Mouse (Mus musculus) cerebellum, postnatal 25 days (tissue): Measurements from ENCODE around the gene Chad.

Source experiments
- DNase-seq, 2 experiments: peaks; one replicate each; pipeline ENCODE4 v3.0.0; 2021; ENCODE audit warnings: mixed read lengths in 2 of 2

Gene Chad

DNA sequence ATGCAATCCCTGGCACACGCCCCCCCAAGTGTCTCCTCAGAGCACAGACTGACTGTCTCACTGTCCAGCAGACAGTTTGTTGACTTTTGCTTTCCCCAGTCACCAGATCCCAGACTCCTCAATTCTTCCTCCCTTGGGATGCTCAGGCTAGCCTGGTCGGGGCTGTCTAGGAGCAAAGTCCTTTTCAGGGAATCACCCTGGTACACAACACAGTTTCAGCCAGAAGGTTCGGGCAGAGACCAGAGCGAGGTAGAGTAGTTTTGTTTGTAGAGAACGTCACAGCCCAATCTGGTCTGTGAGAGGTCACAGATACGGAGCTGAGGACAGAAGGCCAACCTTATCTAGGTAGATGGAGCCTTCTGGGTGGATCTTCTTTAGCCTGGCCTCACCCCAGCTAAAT lies 1.7 kb downstream of the Chad start:
- no peak for DNase-seq

DNA sequence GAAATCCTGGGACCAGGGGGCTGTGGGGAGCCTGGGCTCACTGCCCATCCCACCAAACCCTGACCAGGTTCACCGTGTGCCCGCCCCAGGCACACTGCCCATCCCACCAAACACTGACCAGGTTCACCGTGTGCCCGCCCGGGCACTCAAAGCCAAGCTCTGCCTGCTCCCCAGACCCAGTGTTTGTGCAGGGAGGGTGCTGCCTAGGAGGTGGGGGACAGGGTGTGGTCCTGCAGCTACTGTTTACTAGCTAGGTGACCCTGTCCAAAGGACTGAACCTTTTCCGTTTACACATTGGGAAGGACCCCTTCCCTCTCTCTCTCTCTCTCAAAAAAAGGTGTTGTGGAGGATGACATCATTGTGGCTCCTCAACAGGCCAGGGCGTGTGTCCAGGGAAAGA lies 2.5 kb downstream of the Chad start:
- DNase-seq: no peak

DNA sequence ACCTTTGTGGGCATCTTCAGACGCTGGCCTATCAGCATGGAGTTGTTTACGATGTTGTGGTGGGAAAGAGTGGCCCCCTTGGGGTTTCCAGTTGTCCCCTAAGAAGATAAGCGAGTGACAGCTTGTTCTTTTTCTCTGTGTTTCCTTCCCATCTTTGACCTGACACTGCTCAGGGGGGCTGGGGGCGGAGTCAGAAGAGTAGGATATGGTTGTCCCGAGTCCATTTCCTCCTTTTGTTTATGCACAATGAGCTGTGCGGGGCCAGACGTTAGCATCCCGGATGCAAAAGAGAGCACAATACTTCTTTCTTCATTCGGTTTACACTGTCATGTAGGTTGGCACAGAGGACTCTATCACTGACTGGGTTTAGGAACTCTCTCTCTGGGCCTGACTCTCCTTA lies 5.8 kb downstream of the Chad start:
- DNase-seq: no peak

DNA sequence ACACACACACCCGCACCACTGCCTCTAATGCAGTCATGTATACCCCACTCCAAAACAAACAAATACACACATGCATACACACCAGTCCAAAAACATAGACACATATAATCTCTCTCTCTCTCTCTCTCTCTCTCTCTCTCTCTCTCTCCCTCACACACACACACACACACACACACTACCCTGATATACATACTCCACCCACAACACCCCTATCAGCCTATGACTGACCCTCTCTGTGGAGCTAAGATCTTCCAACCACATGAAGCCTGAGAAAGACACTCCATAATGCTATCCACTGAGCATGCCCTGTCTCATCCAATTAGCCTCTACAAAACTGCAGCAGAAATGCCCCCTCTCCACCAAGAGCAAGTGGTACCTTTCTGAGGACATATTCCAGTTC lies 7.0 kb downstream of the Chad start:
- no peak for DNase-seq

DNA sequence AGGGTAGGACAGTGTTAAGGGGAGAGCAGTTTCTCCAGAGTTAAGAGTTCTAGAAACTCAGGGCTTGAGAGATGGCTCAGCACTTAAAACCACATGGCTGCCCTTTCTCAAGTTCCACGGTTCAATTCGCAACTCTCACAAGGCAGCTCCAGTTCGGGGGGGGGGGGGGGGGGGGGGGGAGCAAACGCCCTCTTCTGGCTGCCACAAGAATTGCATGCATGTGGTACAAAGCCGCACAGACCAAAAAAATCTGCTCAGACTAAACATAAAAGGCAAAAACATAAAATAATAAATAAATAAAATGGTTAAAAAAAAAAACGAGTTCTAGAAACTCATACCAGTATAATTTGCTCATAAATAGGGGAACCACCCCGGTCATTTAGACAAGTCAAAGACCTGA lies 9.7 kb downstream of the Chad start:
- DNase-seq: no peak

DNA sequence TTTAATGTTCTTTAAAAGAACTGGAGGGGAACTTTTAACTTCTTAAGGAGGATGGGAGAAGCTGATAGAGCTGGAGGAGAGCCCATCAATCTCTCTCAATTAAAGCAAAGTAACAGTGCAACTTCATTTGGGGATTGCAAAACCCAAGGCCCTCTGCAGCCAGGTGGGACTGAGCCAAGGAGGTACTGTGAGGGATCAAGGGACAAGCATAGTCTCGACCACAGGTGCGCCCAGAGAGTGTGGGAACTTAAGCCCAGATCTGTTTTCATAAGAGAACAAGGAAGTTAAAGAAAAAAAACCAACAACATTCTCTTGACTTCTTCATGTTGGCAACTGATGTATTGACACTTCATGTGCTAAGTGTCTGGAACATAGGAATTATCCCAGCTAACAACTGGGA lies 10.2 kb downstream of the Chad start:
- no peak for DNase-seq

DNA sequence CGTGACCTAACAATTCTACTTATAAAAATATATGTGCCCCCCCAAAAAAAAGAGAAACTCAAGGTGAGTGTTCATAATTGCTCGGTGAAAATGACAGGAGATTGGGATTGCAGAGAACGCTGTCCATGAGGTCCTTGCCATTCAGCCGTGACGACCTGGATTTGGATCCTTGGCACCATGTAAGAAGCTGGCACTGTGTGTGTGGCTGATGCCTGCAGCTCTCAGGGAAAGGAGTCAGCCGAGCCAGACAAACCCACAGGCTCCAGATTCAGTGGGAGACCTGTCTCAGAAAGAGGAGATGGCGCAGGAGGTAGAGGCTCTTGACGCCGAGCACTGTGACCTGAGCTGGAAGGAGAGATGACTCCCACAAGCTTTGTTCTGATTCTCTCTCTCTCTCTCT lies 11.5 kb downstream of the Chad start:
- DNase-seq: peak; percentile 53 to 70

DNA sequence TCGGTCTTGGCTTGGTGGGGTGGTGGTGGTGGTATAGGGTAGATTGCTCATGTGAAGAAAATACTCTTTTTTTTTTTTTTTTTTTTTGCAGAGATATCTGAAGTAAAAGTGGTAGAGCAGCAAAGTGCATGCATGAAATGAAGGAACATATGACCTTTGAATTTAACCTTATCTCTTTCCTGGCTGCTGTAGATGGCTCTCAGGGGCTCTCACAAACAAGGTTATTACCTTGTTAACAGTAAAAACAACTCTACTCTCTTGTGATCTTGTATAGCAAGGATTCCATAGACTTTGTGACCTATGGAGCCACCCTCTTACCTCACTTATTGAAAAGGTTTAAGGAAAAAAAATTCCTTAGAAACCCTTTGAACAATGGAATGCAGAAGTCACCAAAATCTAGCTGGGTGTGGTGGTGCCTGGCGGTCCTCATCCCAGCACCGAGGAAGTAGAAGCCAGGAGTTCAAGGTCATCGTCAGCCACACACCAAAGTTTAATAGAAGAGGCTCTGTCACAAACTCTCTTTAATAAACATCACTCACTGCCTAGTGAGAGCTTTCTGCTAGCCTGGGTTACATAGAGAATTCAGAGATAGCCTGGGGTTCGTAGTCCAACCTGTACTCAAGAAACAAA lies 15.4 kb downstream of the Chad start:
- DNase-seq: no peak

DNA sequence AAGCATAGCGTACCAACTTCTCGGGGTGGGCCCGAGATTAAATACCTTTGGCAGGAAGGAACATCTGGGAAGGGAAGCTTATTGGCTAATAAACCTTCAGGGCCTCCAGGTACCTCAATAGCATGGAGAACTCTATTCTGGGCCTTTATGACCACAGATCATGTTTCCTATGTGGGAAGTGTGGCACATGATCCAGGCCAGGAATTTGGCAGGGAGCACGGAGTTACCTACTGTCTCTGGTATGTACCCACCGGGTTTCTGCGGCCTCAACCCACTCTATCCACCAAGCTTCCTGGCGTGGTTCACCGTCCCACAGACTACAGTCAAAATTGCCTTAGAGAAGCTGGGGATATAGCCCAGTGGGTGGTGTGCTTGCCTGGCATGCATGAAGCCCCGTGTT lies 20.2 kb downstream of the Chad start:
- no peak for DNase-seq

DNA sequence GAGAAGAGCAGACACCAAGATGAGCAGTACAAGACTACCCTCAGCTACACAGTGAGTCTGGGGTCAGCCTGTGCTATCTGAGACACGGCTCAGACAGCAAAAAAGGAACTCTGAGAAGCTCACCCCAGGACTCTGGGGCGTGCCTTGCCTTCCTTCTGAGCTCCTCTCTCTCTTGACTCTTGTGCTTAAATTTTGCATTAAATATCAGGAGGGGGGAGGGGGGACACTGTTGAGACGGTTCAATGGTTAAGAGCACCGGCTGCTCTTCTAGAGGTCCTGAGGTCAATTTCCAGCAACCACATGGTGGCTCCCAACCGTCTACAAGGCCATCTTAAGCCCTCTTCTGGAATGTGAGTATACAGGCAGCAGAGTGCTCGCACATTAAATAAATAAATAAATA lies 22.7 kb downstream of the Chad start:
- DNase-seq: no peak

DNA sequence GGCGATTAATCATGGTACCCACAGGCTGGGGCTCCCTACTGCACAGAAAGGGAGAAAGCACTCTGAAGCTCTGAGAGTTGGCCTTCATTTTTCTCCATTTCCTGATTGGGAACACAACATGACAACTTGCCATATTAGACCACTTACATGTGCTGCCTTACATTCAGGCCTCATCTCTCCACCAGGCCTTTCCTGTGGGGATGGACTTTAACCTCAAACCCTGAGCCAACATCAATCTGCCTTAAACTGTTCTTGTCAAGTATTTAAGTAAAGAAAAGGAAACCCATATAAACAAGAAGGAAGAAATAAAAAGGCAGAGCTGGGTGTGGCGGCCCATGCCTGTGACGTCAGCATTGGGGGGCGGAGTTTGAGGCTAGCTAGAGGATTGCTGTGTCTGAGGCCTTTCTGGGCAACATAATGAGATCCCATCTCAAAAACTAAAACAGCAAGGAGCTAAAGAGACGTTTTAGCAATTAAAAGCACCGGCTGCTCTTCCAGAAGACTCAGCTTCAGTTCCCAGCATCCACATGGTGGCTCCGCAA lies 31.5 kb downstream of the Chad start:
- DNase-seq: no peak

DNA sequence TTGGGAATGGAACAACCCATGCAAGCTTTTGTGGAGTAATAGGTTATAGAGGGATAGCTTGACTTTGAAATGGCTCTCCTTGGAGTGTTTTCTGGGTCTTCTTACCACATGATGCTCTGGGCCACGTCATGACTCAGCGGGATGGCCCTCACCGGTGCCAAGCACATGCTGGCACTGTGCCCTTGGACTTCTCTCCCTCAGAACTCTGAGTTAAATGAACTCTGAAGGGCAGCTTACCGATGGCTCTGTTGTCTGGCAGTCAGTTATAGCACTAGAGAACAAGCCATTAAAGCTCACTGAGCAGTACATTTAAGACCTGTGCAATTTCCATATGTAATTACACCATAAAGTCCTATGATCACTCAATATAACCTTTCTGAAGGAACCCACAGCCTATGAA lies 32.5 kb downstream of the Chad start:
- peak in 1 of 2 experiments; percentile 22 for DNase-seq

DNA sequence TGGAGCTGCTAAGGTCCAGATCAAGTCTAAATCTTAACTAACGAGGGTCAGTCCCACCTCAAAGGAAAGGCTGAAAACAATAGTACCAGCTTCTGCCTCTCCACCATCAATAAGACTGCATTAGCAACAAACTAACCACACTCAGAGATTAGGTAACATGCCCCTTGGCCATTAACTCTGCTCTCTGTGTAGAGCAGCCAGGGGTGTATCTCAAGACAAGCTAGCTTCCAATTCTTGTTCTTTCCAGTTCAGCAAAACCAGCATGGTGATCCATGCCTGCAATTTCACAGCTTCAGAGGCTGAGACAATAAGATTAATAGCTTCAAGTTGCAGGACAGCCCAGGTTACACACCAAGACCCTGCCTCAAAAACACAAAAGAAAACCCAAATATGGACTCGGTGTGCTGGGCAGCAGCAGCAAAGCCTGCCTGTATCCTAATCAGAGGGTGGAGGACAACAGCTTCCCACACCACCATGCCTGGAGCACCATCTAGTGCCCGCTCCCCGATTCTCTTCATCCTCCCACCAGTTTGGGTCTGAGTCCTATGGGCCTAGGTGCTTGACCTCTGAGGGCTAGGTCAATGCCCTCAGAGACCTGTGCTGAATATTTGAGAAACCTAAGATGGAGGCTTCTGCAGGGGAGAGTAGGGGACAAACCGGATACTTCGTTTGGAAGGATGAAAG lies 33.7 kb downstream of the Chad start:
- DNase-seq: no peak

DNA sequence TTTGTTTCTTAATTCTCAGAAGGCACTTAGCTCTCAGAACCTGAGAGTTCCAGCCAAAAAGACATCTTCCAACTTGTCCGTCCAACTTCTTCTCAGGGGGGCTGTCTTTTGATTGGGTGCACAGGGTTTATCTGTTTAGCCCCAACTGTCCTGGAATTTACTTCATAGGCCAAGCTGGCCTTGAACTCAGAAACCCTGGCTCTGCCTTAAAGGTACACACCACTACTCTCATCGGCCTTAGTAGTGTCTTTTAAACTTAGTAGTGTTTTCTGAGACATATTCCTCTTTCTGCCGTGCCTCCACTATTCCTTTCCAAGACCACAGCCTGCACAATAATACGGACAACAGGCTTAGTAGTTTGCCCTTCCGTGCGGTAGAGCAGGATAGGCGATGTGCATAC lies 35.6 kb downstream of the Chad start:
- no peak for DNase-seq

DNA sequence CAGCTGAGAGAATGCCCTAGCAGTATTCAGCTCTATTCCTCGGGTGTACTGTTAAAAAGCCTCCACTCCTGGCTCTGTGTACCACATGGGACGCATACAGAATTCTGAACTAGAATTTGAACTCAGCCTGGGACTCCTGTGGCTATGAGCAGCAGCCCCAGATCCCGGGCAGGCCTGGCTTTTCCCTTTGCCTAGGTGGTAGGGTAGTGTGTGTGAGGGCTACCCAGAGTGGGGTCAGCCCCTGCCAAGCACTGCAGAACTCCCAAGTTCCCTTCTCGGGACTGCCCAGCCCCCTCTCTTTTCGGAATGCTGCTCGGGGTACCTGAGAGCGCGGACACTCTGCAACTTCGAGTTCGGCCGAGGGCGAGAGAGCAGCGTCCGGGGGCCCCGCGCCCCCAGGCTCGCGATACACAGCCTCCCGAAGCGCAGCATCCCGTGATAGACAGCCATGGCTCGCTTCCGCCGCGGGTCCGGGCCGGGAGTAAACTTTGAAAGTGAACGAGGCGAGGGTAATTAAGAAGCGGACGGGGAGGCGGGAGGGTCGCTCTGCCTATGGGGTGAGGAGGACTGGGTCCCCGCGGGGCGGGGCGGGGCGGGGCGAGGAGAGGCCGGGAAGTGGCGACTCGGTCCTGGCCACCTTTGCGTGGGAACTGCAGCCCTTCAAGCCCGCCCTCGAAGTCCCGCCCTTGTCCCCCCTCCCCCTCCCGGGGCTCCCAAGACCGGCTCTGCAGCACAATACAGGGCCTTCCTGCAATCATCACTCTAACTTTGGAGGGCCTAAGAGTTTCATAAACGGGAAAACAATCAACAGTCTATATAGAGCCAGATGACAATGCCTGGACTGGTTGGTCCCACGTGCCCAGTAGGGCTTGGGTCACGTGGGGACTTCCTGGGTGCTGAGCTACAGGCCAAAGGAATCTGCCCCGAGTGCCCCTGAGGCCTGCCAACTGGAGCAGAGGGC lies 36.8 kb downstream of the Chad start, which contains the start of gene Acsf2:
Gene Acsf2 (minus strand): TSS at position 551 of the 961 bp plus-strand sequence.
- DNase-seq: peak; percentile 28 to 56

DNA sequence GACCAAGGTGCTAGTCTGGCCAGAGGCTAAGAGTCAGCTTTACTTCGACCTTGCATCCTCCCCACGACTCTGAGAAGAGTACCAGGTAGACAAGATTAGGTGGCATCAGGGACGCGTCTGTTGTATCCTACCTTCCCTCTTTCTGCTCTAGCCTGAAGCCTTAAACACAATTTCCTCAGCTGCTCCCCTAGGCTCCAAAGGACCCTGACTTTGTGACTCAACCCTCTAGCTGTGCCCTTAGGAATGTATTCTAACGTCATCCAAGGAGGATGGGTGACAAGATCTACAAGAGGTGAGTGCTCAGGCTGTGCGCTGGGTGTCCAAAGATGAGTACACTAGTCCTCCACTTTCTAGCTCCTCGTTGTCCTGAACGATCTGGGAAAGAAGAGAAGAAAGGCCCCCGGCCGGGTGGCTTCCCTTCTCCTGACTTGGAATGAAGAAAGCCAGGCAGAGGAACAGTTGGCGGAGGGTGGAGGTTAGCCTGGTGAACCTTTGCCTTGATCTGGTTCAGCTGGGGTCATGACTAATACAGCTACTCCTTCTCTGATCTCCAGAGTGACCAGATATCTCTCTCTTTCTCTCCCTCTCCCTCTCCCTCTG lies 37.6 kb downstream of the Chad start:
- DNase-seq: no peak

DNA sequence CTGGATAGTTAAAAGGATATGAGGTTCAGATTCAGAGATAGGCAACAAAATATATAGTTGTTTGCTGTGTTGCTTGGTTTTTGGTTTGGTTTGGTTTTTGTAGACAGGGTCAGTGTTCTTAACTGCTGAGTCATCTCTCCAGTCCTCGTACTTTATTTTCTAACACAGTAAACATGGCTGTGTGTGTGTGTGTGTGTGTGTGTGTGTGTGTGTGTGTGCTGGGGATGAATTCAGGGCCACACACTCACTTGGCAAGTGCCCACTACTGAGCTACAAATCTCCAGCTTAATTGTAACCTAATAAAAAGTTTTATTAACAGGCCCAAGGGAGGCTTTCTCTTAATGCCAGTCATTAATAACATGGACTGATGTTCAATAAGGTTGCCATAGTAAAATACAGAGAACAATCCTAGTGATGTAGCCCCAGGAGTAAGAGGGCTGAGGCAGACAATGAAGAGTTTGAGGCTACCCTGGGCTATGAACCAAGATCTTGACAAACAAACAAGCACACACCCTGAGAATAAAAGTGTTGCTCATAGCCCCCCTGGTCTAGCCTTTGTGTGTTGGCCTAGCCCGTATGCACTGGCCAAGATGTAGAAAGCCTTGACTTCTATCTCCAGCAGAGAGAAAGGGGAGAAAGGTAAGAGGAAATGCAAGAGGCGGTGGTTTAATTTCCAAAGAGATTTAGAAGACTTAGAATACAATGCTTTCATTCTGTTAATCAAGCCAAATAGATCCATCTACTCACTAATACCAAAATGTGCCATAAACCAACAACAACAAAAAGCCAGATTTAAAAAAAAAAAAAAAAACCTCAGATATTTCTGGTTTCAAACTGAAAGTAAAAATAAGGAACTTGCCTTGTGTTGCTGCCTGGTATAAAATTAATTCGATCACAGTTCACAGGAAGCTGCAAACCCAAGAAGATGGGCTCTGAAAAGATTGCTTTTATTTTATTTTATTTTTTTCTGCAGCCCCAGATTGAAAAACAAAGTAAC lies 46.2 kb downstream of the Chad start:
- DNase-seq: no peak

DNA sequence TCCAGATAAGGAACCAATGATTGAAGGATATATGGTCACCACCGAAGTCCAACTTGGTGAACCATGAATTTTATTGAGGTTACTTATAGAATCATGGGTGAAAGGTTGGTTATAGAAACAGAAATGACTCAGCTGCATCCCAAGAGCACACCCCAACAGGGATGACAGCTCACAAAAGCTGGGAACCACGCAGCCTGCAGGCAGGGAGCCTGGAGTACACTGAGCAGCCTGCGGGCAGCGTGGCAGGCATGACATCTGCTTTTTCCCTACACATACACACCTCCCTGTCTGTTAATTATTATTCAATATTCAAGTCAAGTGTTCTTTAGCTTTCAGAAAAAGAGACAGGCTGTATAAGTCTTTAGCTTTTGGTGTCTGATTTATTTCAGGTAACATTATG lies 49.8 kb downstream of the Chad start:
- no peak for DNase-seq

DNA sequence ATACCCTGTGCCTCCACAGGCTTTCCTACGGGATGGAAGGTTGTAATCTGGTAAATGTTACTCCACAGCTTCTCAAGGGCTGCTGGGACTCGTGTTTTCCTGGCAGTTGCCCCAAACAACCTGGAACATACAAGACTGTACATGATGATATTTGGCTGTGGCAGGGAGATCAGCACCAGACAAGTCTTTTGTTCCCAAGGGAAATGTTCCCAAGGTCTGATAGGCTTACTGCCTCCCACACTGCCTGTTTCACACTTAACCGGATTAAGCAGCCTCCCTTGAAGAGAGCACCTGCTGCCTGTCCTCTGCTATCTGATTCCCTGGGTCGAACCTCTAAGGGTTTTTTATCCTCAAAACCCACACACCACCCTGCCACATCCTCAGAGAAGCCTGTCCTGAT lies 50.6 kb downstream of the Chad start:
- no peak for DNase-seq

DNA sequence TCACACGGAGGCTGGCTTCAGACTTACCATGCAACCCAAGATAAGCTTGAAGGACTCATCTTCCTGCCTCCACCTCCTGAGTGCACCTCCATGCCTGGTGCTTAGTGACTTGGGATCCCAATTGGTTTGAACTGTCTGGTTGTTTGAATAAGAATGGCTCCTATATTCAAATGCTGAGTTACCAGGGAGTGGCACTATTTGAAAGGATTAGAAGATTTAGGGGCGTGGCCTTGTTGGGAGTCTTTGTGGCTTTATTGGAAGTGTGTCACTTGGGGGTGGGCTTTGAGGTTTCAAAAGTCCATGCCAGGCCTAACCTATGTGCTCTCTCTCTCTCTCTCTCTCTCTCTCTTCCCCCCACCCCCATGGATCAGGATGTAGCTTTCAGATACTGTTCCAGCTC lies 52.8 kb downstream of the Chad start:
- DNase-seq: no peak
